Mouse (Mus musculus) neural tube, embryonic 12.5 days (tissue): ENCODE data around the gene Cox6a1. TPM values are rescaled to one million over a fixed set of nuclear protein-coding genes. Genes with fewer than 3 reads are reported as not detected.

Experiments
- polyA plus RNA-seq: library from polyadenylated mRNA; unstranded; fragments of >200 nt; fragmentation: Nextera tagmentation; extraction: Ambion mirVana; gene quantifications from 2 replicates; pipeline ENCODE4 v1.2.1, GENCODE M21; 2016

The Cox6a1 gene
- polyA plus RNA-seq, 1 experiment from 2014 or later: 884 TPM

Other genes starting within 250 kb of the Cox6a1 start
- 45.1 and 47.9 TPM in 2 replicates for gene Acads, start 229.6 kb downstream of the Cox6a1 start, polyA plus RNA-seq
- gene Unc119b, start 214.0 kb downstream of the Cox6a1 start, polyA plus RNA-seq: 60.4 and 61.2 TPM in 2 replicates
- 57.7 and 64.4 TPM in 2 replicates for gene Mlec, start 190.8 kb downstream of the Cox6a1 start, polyA plus RNA-seq
- 24.0 and 24.6 TPM in 2 replicates for gene Cabp1, start 154.6 kb downstream of the Cox6a1 start, polyA plus RNA-seq
- gene Pop5, start 113.1 kb downstream of the Cox6a1 start, polyA plus RNA-seq: 110 and 113 TPM in 2 replicates
- 230 TPM in 2 replicates for gene Rnf10, start 76.1 kb downstream of the Cox6a1 start, polyA plus RNA-seq
- gene Coq5, start 69.3 kb downstream of the Cox6a1 start, polyA plus RNA-seq: 54.1 and 55.6 TPM in 2 replicates
- gene Dynll1, start 48.0 kb downstream of the Cox6a1 start, polyA plus RNA-seq: 1,356 and 1,433 TPM in 2 replicates
- 314 and 343 TPM in 2 replicates for gene Srsf9, start 21.8 kb downstream of the Cox6a1 start, polyA plus RNA-seq
- 31.2 and 35.3 TPM in 2 replicates for gene Gatc, start 7.8 kb downstream of the Cox6a1 start, polyA plus RNA-seq
- 52.2 and 54.8 TPM in 2 replicates for gene Triap1, start 7.8 kb downstream of the Cox6a1 start, polyA plus RNA-seq
- gene Msi1, start 80.6 kb upstream of the Cox6a1 start, polyA plus RNA-seq: 122 and 129 TPM in 2 replicates
- not detected in 2 replicates for gene Pla2g1b, start 117.3 kb upstream of the Cox6a1 start, polyA plus RNA-seq
- gene Sirt4, start 135.7 kb upstream of the Cox6a1 start, polyA plus RNA-seq: 23.8 and 24.9 TPM in 2 replicates
- 29.4 and 33.5 TPM in 2 replicates for gene Pxn, start 157.7 kb upstream of the Cox6a1 start, polyA plus RNA-seq
- gene Rplp0, start 210.5 kb upstream of the Cox6a1 start, polyA plus RNA-seq: 843 and 890 TPM in 2 replicates
- gene Gcn1l1, start 216.3 kb upstream of the Cox6a1 start, polyA plus RNA-seq: 47.1 and 51.9 TPM in 2 replicates